Mouse (Mus musculus): ENCODE data around the gene Sidt2.

Gene Sidt2

GRCm38 (mm10) chr9:45946182-45946871 is 8.7 kb downstream of the Sidt2 start:
- no peak for DNase-seq

GRCm38 (mm10) chr9:45945721-45946120 is 9.3 kb downstream of the Sidt2 start:
- no peak for DNase-seq

DNA sequence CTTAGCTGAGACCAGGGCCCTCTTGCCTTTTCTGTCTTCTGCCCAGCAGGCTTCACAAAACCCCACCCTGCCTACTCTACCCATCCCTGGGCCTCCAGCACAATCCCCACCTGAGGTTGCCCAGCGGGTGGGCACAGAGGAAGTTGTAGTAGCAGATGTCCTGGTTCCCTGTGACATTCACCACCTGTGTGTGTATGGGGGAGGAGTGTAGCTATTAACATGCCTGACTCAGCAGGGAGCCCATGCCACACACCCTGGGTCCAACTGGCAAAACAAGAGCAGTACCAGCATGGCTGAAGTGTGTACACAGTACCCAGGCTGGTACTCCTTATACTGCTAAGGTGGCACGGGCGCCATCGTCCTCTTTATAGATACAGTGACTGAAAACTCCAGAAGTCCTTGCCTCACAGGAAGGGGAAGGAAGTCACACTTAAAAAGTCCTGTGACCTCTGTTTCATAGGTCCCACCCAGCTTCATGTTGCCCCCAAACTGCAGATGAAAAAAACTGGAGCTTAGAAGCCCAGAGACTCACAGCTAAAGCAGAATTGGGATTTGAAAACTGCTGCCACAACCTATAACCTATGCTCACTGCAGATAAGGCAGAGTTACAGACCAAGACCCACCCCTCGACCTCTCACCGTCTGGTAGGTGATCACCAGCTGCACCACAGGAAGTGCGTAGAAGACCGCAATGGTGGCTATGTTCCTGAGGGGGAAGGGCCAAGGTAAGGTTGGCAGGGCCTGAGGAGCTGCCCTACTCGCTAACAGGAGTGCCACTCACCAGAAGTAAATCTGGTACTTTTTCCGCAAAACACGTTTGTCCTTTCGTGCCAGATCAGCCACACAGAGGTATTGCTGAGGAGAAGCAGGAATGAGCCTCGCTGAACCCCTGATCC is 10.3 kb downstream of the Sidt2 start:
- DNase-seq = peak in 1 of 2 experiments; percentile 30

DNA sequence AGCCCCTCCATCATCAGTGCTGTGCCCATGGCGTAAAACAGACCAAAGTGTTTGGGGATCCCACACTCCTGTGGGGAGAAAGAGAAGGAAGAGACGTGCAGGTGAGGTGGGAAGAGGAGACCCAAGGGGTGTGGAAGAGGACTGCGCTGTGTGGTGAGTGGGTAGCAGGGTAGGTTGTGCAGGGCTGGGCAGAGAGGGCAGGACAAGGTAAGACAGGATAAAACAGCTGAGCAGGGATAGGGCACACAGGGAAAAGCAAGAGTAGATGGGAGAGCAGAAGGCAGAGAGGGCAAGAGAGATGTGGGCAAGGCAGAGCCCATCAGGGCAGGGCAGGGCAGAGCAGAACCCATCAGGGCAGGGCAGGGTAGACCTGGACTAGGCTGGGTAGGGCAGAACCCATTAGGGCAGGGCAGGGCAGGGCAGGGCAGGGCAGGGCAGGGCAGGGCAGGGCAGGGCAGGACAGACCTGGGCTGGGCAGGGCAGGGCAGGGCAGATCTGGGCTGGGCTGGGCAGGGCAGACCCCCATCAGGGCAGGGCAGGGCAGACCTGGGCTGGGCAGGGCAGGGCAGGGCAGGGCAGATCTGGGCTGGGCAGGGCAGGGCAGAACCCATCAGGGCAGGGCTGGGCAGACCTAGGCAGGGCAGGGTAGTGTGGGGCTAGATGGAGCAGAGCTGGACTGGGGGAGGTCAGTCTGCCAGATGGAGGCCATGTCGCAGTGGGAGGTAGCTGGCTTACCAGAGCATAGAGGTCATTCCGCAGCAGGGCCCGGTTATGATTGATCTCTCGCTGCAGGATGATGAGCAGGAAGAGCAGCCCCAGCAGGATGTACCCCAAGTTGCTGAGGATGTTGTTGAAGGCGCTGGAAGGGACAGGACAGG is 11.2 kb downstream of the Sidt2 start:
- DNase-seq = no peak

GRCm38 (mm10) chr9:45942916-45943315 is 12.1 kb downstream of the Sidt2 start:
- DNase-seq = no peak

DNA sequence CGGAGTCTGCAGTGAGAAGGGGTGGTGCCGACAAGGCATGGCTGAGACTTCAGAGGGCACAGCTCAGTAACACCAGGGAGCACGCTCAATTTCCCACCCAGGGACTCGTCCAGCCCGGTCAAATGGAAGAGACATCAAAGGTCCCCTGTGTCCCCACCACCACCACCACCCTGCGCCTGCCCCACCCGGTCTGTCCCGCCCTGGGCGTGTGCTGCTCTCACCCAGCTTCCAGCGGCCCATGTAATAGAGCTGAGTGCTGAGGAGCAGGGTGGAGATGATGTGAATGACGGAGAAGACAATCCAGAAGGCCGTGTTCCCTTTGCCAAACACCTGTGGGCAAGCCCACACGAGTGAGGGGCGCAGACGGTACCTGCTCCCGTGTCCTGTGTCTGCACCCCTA is 12.6 kb downstream of the Sidt2 start:
- no peak for DNase-seq

GRCm38 (mm10) chr9:45941329-45941888 is 13.6 kb downstream of the Sidt2 start:
- peak in 1 of 2 experiments; percentile 29 for DNase-seq

GRCm38 (mm10) chr9:45939794-45940193 is 15.3 kb downstream of the Sidt2 start:
- no peak for DNase-seq

GRCm38 (mm10) chr9:45938952-45939637 is 16.0 kb downstream of the Sidt2 start:
- DNase-seq = no peak

GRCm38 (mm10) chr9:45938088-45938487 is 17.0 kb downstream of the Sidt2 start:
- DNase-seq = no peak

DNA sequence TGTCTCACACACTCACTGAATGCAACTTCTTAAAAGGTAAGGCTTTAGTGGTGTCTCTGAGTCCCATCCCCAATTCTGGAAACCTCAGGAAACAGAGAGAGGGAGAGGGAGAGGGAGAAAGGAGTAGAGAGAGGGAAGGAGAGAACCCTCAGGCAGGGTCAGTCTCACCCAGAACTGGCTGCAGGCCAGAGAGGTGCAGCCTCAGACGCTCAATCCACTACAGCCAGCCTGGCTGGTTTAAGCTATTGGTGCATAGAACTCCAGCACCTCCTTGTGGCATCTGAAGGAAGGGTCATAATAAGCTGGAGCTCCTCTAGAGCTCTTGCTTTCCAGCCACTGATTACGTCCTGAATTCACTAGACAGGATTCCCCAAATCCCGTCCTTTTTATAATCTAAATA is 18.2 kb downstream of the Sidt2 start:
- DNase-seq = peak; percentile 62 to 77

- DNase-seq = peak; percentile 35 to 50
Measured at GRCm38 (mm10) chr9:45935628-45936210, 19.3 kb downstream of the Sidt2 start, which contains the start of gene Tagln. TSS of gene Tagln (minus strand) at chr9:45936058.

- DNase-seq = peak in 1 of 2 experiments; percentile 29
Measured at GRCm38 (mm10) chr9:45932571-45933415, 22.3 kb downstream of the Sidt2 start.

GRCm38 (mm10) chr9:45931958-45932357 is 23.1 kb downstream of the Sidt2 start:
- DNase-seq = no peak

DNA sequence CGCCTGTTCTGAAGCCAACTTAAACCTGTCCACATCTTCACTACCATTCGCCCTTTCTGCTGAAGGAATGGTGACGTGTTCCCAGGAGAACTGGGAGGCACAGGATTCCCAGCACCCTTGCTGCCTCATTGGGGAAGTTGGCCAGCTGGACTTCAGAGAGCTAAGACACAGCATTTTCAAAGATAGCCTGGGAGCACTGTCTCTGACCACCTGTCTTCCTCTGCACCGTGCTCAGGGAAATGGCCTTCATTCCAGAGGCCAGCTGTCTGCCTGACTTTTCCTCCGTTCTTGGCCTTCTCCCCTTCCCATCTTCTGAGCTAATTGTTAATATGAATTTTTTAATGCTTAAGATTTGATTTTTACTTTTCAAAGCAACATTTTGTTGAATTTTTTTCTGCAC is 25.8 kb downstream of the Sidt2 start:
- DNase-seq = no peak

DNA sequence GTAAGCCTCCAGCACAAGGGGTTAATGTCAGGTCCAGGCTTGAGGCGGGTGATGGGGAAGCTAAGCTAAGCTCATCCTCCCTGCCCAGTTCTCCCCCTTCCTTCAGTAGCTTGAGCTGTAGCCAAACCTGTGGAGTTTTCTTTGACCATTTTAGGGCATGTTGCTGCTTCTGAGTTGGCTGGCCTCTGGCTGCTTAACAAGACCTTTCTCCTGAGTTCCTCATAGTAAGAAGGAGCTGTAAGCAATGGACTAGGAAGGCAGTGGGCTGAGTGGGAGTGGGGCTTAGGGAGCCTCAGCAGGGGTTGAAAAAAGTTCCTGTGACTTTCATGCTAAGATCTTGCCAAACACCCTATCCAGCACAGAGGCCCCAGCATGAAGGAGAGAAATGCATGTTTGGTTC is 35.2 kb downstream of the Sidt2 start:
- DNase-seq = no peak

GRCm38 (mm10) chr9:45917041-45917934 is 37.8 kb downstream of the Sidt2 start:
- DNase-seq = peak; percentile 70 to 75

DNA sequence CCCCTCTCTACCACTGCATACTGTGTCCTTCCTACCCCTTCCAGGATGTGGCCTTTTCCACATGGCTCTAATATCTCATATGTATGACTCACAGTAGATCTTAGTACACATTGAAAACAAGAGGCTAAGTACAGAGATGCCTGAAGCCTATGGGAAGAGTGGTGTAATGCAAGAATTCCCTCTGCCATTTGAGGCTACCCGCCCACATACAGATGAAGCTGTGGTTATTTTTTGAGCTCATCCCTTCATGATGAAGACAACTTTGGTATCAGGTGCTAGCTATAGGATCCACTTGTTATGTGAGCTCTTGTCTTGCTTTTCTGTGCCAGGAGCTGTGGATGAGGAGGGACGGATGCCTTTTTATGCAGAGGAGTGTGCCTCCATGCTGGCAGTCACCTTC is 39.4 kb downstream of the Sidt2 start:
- DNase-seq = no peak

DNA sequence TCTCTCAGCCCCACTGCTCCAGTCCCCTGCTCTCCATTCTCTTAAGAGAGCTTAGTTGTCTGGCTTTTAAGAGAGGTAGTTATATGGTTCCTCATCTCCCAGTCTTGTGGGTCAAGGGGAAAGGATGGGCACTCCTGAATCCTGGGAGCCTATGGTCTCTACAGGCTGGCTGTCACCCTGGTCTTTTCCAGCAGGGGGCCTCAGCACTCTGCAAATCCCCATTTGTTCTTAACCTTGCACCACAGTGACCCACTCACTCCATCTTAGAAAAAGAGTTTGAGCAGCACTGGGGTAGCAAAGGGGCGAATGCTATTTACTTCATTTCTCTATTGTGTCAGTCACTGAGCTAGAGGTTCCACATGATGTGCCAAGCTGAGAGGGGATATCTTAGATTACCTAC is 43.4 kb downstream of the Sidt2 start:
- peak in 1 of 2 experiments; percentile 52 for DNase-seq
